Mouse (Mus musculus): ENCODE results near the gene A930018P22Rik.

GRCm38 (mm10) chr2:104132266-104132859 lies 9.8 kb downstream of the A930018P22Rik start:
- TF ChIP-seq CTCF (IDR thresholded peaks at IDR 0.05; ENCODE audit: insufficient read depth, low read depth, low read length) (no peak), POLR2A (IDR thresholded peaks at IDR 0.05; ENCODE audit: insufficient read depth, low read depth, low read length) (no peak)
